Mouse (Mus musculus) megakaryocyte, adult 5-6 weeks (primary cell): ENCODE results near the gene Uspl1. TPM values are rescaled to one million over a fixed set of nuclear protein-coding genes. Genes with fewer than 3 reads are reported as not detected.
A peak's percentile ranks its signal among the peaks of the same experiment; 100 is the strongest.

ENCODE experiments used
- ATAC-seq: 2 replicates; pipeline ENCODE4 v1.8.0; 2016; ENCODE audit warnings: mild to moderate bottlenecking, inconsistent platforms; ENCODE audit not compliant: poor library complexity, severe bottlenecking
- total RNA-seq, 2 experiments: library from RNA; stranded (forward) in 1 of 2; stranded (reverse) in 1 of 2; fragments of 153-499, 151-499 nt in 1 of 2; fragments of 221-1000, 200-1000 nt in 1 of 2; gene quantifications; 2 replicates each; pipeline versions ENCODE4 v1.2.3 to v1.2.4; 2015 to 2017

Gene Uspl1
- total RNA-seq, 2 experiments from 2014 or later: 21.9 to 23.7 TPM

GRCm38 (mm10) chr5:149252303-149252702 lies 68.2 kb downstream of the Uspl1 start:
- no peak for ATAC-seq

- ATAC-seq: no peak
Observed at GRCm38 (mm10) chr5:149253491-149253890, 69.3 kb downstream of the Uspl1 start.

GRCm38 (mm10) chr5:149255522-149255921 lies 71.4 kb downstream of the Uspl1 start:
- ATAC-seq: no peak

GRCm38 (mm10) chr5:149257518-149258281 lies 73.5 kb downstream of the Uspl1 start:
- no peak for ATAC-seq

- no peak for ATAC-seq
Observed at GRCm38 (mm10) chr5:149259093-149259492, 74.9 kb downstream of the Uspl1 start.

- no peak for ATAC-seq
Observed at GRCm38 (mm10) chr5:149261449-149261848, 77.3 kb downstream of the Uspl1 start.

- no peak for ATAC-seq
Observed at GRCm38 (mm10) chr5:149261866-149262265, 77.7 kb downstream of the Uspl1 start.

GRCm38 (mm10) chr5:149264405-149264804 lies 80.3 kb downstream of the Uspl1 start, which contains the start of gene Alox5ap:
TSS of gene Alox5ap (plus strand) at chr5:149264767.
- peak; percentile 31 for ATAC-seq

- peak; percentile 61 for ATAC-seq
Observed at GRCm38 (mm10) chr5:149264878-149265279, 80.7 kb downstream of the Uspl1 start.

Other genes with a start within 250 kb of the Uspl1 start
- not detected in 2 replicates for gene Gm42791, start 189.2 kb upstream of the Uspl1 start, total RNA-seq (2015)
- not detected in 2 replicates for gene Gm42791, start 189.2 kb upstream of the Uspl1 start, total RNA-seq (2017)
- gene Hmgb1, start 139 bp downstream of the Uspl1 start, total RNA-seq (2015): 803 and 833 TPM in 2 replicates
- gene Hmgb1, start 139 bp downstream of the Uspl1 start, total RNA-seq (2017): 665 and 708 TPM in 2 replicates
- gene Alox5ap, start 80.4 kb downstream of the Uspl1 start, total RNA-seq (2015): 1,517 and 1,767 TPM in 2 replicates
- gene Alox5ap, start 80.4 kb downstream of the Uspl1 start, total RNA-seq (2017): 1,236 and 1,298 TPM in 2 replicates
- gene Medag, start 227.4 kb downstream of the Uspl1 start, total RNA-seq (2015): not detected in 2 replicates
- not detected in 2 replicates for gene Medag, start 227.4 kb downstream of the Uspl1 start, total RNA-seq (2017)